Mouse (Mus musculus) forebrain, embryonic 16.5 days (tissue): ENCODE data around the gene Derl3. TPM values are rescaled to one million over a fixed set of nuclear protein-coding genes. Genes with fewer than 3 reads are reported as not detected.

Experiments
- ATAC-seq: fragments of 200-750 bp; cut with Nextera tagmentation; 2 replicates; pipeline ENCODE4 v1.8.0; 2017; ENCODE audit warnings: mild to moderate bottlenecking, moderate library complexity
- H3K27ac ChIP-seq: fragments of 300-500 bp; sonication (generic); 2 replicates; pipeline ENCODE4 v1.5.1; 2014; ENCODE audit warnings: low read length, control low read depth
- H3K27me3 ChIP-seq: fragments of 300-500 bp; sonication (generic); replicated peaks from 2 replicates; pipeline ENCODE4 v1.6.1; 2014; ENCODE audit warnings: low read length; ENCODE audit not compliant: control insufficient read depth, insufficient read depth
- H3K36me3 ChIP-seq: fragments of 300-500 bp; sonication (generic); 2 replicates; pipeline ENCODE4 v1.6.1; 2014; ENCODE audit not compliant: control insufficient read depth, insufficient read depth
- H3K4me1 ChIP-seq: fragments of 300-500 bp; sonication (generic); replicated peaks from 2 replicates; pipeline ENCODE4 v1.6.1; 2014; ENCODE audit warnings: low read length; ENCODE audit not compliant: control insufficient read depth, insufficient read depth
- H3K4me2 ChIP-seq: fragments of 300-500 bp; sonication (generic); 2 replicates; pipeline ENCODE4 v1.6.1; 2014; ENCODE audit warnings: mild to moderate bottlenecking, low read length, control low read depth
- H3K4me3 ChIP-seq: fragments of 300-500 bp; sonication (generic); replicated peaks from 2 replicates; pipeline ENCODE4 v1.5.1; 2014; ENCODE audit warnings: mild to moderate bottlenecking, low read length, control low read depth
- H3K9ac ChIP-seq: fragments of 300-500 bp; sonication (generic); replicated peaks from 2 replicates; pipeline ENCODE4 v1.6.1; 2014; ENCODE audit warnings: low read depth, low read length, control low read depth
- H3K9me3 ChIP-seq: fragments of 300-500 bp; sonication (generic); 2 replicates; pipeline ENCODE4 v1.6.1; 2016; ENCODE audit warnings: low read length; ENCODE audit not compliant: control insufficient read depth
- WGBS: fragments of 180-500 bp; shearing (Covaris S2); extraction: QIAGEN DNeasy Blood & Tissue Kit; methylation state at CpG from one replicate; pipeline ENCODE4 v1.1.7; 2014; 5-methylcytosine and 5-hydroxymethylcytosine counted together
- polyA plus RNA-seq: library from polyadenylated mRNA; unstranded; fragments of >200 nt; fragmentation: Nextera tagmentation; extraction: Ambion mirVana; gene quantifications from 2 replicates; pipeline ENCODE4 v1.2.1, GENCODE M21; 2015

The Derl3 gene
- polyA plus RNA-seq, 1 experiment from 2014 or later, result 2.0 TPM

DNA sequence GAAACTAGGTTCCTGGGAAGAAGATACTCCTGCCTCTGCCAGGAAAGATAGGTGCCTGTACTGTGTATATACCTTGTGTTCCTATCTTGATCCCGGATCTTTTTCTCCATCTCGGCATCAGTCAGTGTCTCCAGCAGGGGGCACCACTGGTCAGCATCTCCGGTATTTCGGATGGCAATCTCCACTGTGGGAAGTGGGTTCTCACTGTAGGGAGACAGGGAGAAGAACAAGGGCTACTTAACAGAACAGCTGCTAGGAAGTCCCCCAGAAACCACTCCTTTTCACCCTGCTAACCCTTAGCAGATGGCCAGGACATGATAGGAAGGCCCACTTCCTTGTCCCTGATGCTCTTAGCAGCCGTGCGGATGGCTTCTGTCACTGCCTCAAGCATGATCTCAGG lies 4.2 kb downstream of the Derl3 start:
- Histone ChIP-seq H3K27me3 (no peaks in the 10 kb centered on the region), H3K4me2 (no peak overlapping the region), H3K27ac (no peak overlapping the region), H3K4me1 (peaks cover 10% of the 10 kb centered on the region), H3K36me3 (peaks cover 32% of the 10 kb centered on the region), H3K9ac (no peak overlapping the region), H3K4me3 (no peak overlapping the region), H3K9me3 (no peaks in the 10 kb centered on the region)
- ATAC-seq, result no peak
- WGBS, result 40% methylated on average over 6 of the region's 6 CpGs

DNA sequence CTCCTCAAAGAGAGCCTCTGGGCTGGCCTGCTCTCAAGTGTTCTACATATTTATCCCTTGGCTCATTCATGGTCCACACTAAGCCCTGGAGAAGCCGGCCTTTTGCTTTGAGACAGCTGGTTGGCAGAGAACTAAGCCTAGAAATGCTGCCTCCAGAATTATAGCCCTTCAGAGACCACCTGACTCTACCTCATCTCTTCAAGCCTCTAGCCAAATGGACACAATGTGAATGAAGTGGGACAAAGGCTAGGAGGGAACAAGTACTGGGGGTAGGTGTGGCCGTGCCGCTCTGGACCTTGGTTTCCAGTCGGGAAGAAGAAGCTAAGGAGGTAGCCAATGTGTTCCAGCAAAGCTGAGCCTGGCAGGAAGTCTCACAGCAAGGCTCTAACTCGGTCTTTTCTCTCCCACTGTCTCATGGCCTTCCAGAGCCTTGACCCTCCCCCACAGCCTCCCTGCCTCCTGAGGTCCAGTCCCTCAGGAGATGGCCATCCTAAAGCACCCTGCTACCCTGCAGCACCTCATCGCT lies 4.9 kb downstream of the Derl3 start:
- no peak for ATAC-seq
- Histone ChIP-seq H3K4me3 (no peak overlapping the region), H3K9me3 (no peaks in the 10 kb centered on the region), H3K27me3 (no peaks in the 10 kb centered on the region), H3K36me3 (peaks cover 39% of the 10 kb centered on the region), H3K4me1 (peaks cover 6% of the 10 kb centered on the region), H3K9ac (no peak overlapping the region), H3K4me2 (no peak overlapping the region), H3K27ac (no peak overlapping the region)
- WGBS, result 84% methylated on average over 6 of the region's 6 CpGs

- Histone ChIP-seq H3K4me2 (no peak overlapping the region), H3K36me3 (peaks cover 42% of the 10 kb centered on the region), H3K4me1 (no peaks in the 10 kb centered on the region; the same call in 1 of the 2 replicates), H3K4me3 (no peak overlapping the region), H3K9me3 (no peaks in the 10 kb centered on the region), H3K27me3 (no peaks in the 10 kb centered on the region), H3K9ac (no peak overlapping the region), H3K27ac (no peak overlapping the region)
- WGBS, result 64% methylated on average over 3 of the region's 3 CpGs
- ATAC-seq, result no peak
Observed at GRCm38 (mm10) chr10:75898846-75899245, 5.6 kb downstream of the Derl3 start.

DNA sequence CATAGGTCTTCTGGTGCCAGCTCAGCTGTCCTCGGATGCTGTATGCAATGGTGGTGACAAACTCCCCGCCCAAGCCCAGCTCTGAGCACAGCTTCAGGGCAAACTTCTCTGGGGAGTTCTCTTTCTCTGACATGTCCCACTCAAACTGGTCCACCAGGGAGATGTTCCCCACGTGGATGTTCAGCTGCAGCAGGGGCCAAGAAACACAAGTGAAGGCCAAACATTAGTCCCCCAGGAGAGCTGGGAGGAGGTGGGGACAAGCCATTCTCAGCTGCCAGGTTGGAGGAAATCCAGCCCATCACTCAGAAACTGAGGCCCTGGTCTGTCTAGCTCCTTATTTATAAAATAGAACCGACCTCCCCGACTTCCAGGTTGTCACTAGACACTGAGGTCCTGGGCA lies 11.2 kb downstream of the Derl3 start:
- ATAC-seq, result no peak
- Histone ChIP-seq H3K4me2 (no peak overlapping the region), H3K27ac (no peak overlapping the region), H3K9ac (no peak overlapping the region), H3K36me3 (peaks cover 47% of the 10 kb centered on the region), H3K4me3 (no peak overlapping the region), H3K4me1 (no peaks in the 10 kb centered on the region), H3K27me3 (no peaks in the 10 kb centered on the region), H3K9me3 (no peaks in the 10 kb centered on the region)
- 92% methylated on average over 5 of the region's 5 CpGs for WGBS

DNA sequence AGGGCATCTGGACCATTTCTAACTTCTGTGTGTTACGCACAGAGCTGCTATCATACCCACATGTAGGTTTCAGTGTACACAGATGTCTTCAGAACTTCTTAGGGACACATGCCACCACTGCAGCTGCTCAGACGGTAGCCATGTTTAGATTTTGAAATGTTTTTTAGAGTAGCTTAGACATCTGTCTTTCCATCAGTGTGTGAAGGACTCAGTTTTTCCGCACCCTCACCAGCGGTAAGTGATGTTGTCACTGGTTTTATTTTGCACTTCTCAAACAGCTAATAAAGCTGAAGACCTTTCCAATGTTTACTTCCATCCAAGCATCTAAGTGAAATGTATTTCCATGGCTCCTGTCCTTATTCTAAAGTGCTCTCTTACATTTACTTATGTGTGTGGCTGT lies 13.7 kb downstream of the Derl3 start:
- H3K4me2 ChIP-seq, result no peak overlapping the region
- no peak for ATAC-seq
- no peak overlapping the region for H3K4me3 ChIP-seq
- no peaks in the 10 kb centered on the region for H3K9me3 ChIP-seq
- 96% methylated on average over 4 of the region's 4 CpGs for WGBS
- no peak overlapping the region for H3K27ac ChIP-seq
- no peak overlapping the region for H3K9ac ChIP-seq
- H3K27me3 ChIP-seq, result no peaks in the 10 kb centered on the region
- H3K4me1 ChIP-seq, result no peaks in the 10 kb centered on the region
- H3K36me3 ChIP-seq, result peaks cover 61% of the 10 kb centered on the region

DNA sequence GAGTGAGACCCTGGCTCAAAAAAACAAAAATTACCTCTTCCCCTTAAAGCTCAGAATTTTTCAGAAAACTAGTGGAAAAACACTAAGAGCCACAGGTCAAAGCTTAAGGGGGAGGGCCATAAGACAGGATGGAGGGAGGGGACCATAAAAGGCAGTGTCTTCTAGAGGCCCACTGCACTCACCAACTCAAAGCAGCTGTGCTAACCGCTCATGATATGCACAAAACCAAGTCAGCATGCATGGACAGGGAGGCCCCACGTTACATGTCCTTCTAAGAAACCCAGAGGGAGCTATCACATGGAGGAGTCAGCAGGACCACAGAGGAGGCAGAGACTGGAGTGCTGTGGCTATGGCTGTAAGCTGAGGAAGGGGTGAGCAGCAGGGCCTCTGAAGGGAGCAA lies 17.5 kb downstream of the Derl3 start:
- Histone ChIP-seq H3K27ac (no peak overlapping the region), H3K4me3 (no peak overlapping the region), H3K4me1 (no peaks in the 10 kb centered on the region), H3K4me2 (no peak overlapping the region), H3K36me3 (peaks cover 39% of the 10 kb centered on the region), H3K9me3 (no peaks in the 10 kb centered on the region), H3K9ac (no peak overlapping the region), H3K27me3 (no peaks in the 10 kb centered on the region)
- no peak for ATAC-seq
- WGBS, result 81% methylated on average over 2 of the region's 2 CpGs

DNA sequence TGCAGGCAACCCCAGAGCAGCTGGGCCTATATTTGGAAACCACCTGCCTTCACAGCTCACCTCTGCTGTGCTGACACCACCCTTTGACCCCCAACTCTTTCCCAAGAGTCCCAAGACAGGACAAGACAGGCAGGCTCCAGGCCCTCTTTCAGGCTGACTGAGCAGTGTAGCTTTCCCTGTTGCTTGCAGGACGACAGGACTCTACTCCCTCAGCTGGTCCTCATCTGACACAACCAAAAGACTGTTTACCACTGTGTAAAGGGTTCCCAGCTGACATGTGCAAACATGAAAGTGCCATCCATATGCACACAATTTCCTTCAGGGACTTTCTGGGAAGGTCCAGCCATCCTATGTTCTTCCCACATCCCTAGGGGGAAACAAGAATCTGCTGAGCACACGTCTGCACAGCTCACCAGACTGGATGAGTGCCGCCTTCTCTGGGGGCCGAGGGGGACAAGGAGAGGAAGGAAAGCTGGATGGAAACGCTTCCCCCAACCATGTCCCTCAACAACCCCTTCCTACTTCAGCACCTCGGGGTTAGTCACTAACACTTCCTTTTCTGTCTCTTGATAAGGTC lies 19.9 kb downstream of the Derl3 start:
- Histone ChIP-seq H3K27me3 (no peaks in the 10 kb centered on the region), H3K4me3 (no peak overlapping the region), H3K9me3 (no peaks in the 10 kb centered on the region), H3K36me3 (peaks cover 26% of the 10 kb centered on the region), H3K4me2 (no peak overlapping the region), H3K9ac (no peak overlapping the region), H3K27ac (no peak overlapping the region), H3K4me1 (peaks cover 3% of the 10 kb centered on the region; the same call in 1 of the 2 replicates)
- no peak for ATAC-seq
- 85% methylated on average over 6 of the region's 6 CpGs for WGBS

DNA sequence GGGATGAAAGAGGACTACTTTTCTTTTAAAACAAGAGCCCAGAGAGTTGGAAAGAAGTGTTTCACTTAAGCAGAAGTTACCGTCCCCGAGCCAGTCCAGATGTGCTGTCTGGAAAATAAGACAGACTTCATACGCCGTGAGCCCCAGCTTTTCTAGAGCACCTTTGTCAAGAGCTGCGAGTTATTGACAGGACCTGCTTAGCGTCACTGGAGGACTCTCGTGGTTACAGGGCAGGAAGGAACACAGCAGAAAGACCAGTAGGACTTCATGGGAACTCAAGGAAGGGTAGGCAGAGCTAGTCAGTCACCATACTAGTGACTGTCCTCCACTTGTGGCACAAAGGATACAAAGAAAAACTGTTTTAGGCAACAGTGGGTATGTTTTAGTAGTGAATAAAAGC lies 22.3 kb downstream of the Derl3 start:
- peaks cover 24% of the 10 kb centered on the region for H3K4me1 ChIP-seq
- H3K9ac ChIP-seq, result no peak overlapping the region
- H3K4me2 ChIP-seq, result no peak overlapping the region
- no peaks in the 10 kb centered on the region for H3K27me3 ChIP-seq
- no peak for ATAC-seq
- no peak overlapping the region for H3K4me3 ChIP-seq
- no peaks in the 10 kb centered on the region for H3K9me3 ChIP-seq
- 88% methylated on average over 7 of the region's 7 CpGs for WGBS
- H3K36me3 ChIP-seq, result peaks cover 10% of the 10 kb centered on the region
- no peak overlapping the region for H3K27ac ChIP-seq

GRCm38 (mm10) chr10:75916840-75917239 lies 23.6 kb downstream of the Derl3 start:
- Histone ChIP-seq H3K4me3 (no peak overlapping the region), H3K27ac (no peak overlapping the region), H3K4me1 (peaks cover 25% of the 10 kb centered on the region), H3K4me2 (no peak overlapping the region), H3K9me3 (no peaks in the 10 kb centered on the region), H3K9ac (no peak overlapping the region), H3K36me3 (peaks cover 2% of the 10 kb centered on the region), H3K27me3 (no peaks in the 10 kb centered on the region)
- WGBS, result 85% methylated on average over 8 of the region's 8 CpGs
- no peak for ATAC-seq

- no peak overlapping the region for H3K4me3 ChIP-seq
- no peak overlapping the region for H3K9ac ChIP-seq
- ATAC-seq, result no peak
- WGBS, result 81% methylated on average over 5 of the region's 5 CpGs
- H3K27me3 ChIP-seq, result no peaks in the 10 kb centered on the region
- H3K9me3 ChIP-seq, result no peaks in the 10 kb centered on the region
- no peak overlapping the region for H3K27ac ChIP-seq
- H3K4me2 ChIP-seq, result no peak overlapping the region
- H3K4me1 ChIP-seq, result peaks cover 36% of the 10 kb centered on the region
- peaks cover 2% of the 10 kb centered on the region; the same call in 1 of the 2 replicates for H3K36me3 ChIP-seq
Observed at GRCm38 (mm10) chr10:75919026-75919425, 25.8 kb downstream of the Derl3 start.
